Mouse (Mus musculus) midbrain, postnatal 0 days (tissue): ENCODE measurements around the gene A630001G21Rik. TPM values are rescaled to one million over a fixed set of nuclear protein-coding genes. Genes with fewer than 3 reads are reported as not detected.

Experiments
- ATAC-seq: fragments of 200-750 bp; cut with Nextera tagmentation; 2 replicates; pipeline ENCODE4 v1.8.0; 2017; ENCODE audit warnings: moderate number of reproducible peaks, mild to moderate bottlenecking, moderate TSS enrichment, moderate library complexity; ENCODE audit not compliant: low FRiP score
- DNase-seq: peaks from one replicate; pipeline ENCODE4 v3.0.0-alpha.2; 2015; ENCODE audit warnings: low spot score
- H3K27ac ChIP-seq: fragments of 300-500 bp; sonication (generic); 2 replicates; pipeline ENCODE4 v1.5.1; 2014; ENCODE audit warnings: low read depth, mild to moderate bottlenecking, low read length, mixed read lengths
- H3K27me3 ChIP-seq: fragments of 300-500 bp; sonication (generic); 2 replicates; pipeline ENCODE4 v1.6.1; 2014; ENCODE audit warnings: low read length, control low read depth, mixed read lengths; ENCODE audit not compliant: insufficient read depth
- H3K36me3 ChIP-seq: fragments of 300-500 bp; sonication (generic); 2 replicates; pipeline ENCODE4 v1.6.1; 2014; ENCODE audit warnings: low read length, control low read depth, mixed read lengths; ENCODE audit not compliant: insufficient read depth
- H3K4me1 ChIP-seq: fragments of 300-500 bp; sonication (generic); 2 replicates; pipeline ENCODE4 v1.6.1; 2014; ENCODE audit warnings: mild to moderate bottlenecking, control low read depth, antibody characterized with exemption, low read length, mixed read lengths; ENCODE audit not compliant: insufficient read depth
- H3K4me2 ChIP-seq: fragments of 300-500 bp; sonication (generic); 2 replicates; pipeline ENCODE4 v1.6.1; 2014; ENCODE audit warnings: low read depth, mild to moderate bottlenecking, low read length, mixed read lengths; ENCODE audit not compliant: poor library complexity, severe bottlenecking
- H3K4me3 ChIP-seq: fragments of 300-500 bp; sonication (generic); 2 replicates; pipeline ENCODE4 v1.5.1; 2014; ENCODE audit warnings: low read depth, mild to moderate bottlenecking, low read length, moderate library complexity
- H3K9ac ChIP-seq: fragments of 300-500 bp; sonication (generic); replicated peaks from 2 replicates; pipeline ENCODE4 v1.6.1; 2014; ENCODE audit warnings: mild to moderate bottlenecking, low read length, moderate library complexity, mixed read lengths; ENCODE audit not compliant: poor library complexity, severe bottlenecking
- H3K9me3 ChIP-seq: fragments of 300-500 bp; sonication (generic); 2 replicates; pipeline ENCODE4 v1.6.1; 2016; ENCODE audit warnings: low read length, control low read depth
- CTCF ChIP-seq: IDR thresholded peaks from 2 replicates; pipeline ENCODE4 v1.5.1; 2016; ENCODE audit warnings: antibody characterized with exemption, mild to moderate bottlenecking
- WGBS: fragments of 180-500 bp; shearing (Covaris S2); extraction: QIAGEN DNeasy Blood & Tissue Kit; methylation state at CpG from one replicate; pipeline ENCODE4 v1.1.7; 2014; 5-methylcytosine and 5-hydroxymethylcytosine counted together
- polyA plus RNA-seq: library from polyadenylated mRNA; unstranded; fragments of >200 nt; fragmentation: Nextera tagmentation; extraction: Ambion mirVana; gene quantifications from 2 replicates; pipeline ENCODE4 v1.2.1, GENCODE M21; 2015
- total RNA-seq: library from RNA; depleted of rRNA; stranded (reverse); fragments of >200 nt; gene quantifications from 2 replicates; pipeline ENCODE4 v1.2.3, GENCODE M21; 2014

A630001G21Rik gene
- total and polyA plus RNA-seq, 2 experiments from 2014 or later = 0.31 to 1.0 TPM

GRCm38 (mm10) chr1:85703245-85704186 lies 74.9 kb downstream of the A630001G21Rik start:
- WGBS = 31% methylated on average over 22 of the region's 22 CpGs
- TF ChIP-seq CTCF = no peak
- no peaks in the 10 kb centered on the region for H3K4me1 ChIP-seq

GRCm38 (mm10) chr1:85702531-85702930 lies 75.9 kb downstream of the A630001G21Rik start:
- H3K4me2 ChIP-seq = no peak overlapping the region
- no peaks in the 10 kb centered on the region for H3K36me3 ChIP-seq
- H3K27ac ChIP-seq = no peak overlapping the region
- DNase-seq (no peak), ATAC-seq (no peak)
- no peak for TF ChIP-seq CTCF
- H3K27me3 ChIP-seq = no peaks in the 10 kb centered on the region
- H3K9ac ChIP-seq = no peak overlapping the region
- WGBS = 71% methylated on average over 4 of the region's 4 CpGs
- H3K4me3 ChIP-seq = no peak overlapping the region
- H3K9me3 ChIP-seq = no peaks in the 10 kb centered on the region
- no peaks in the 10 kb centered on the region for H3K4me1 ChIP-seq

More at GRCm38 (mm10) chr1:85703245-85704186, 74.9 kb downstream of the A630001G21Rik start:
- peak; percentile 99 for ATAC-seq
- peak overlapping the region; percentile 28 for H3K4me3 ChIP-seq
- no peaks in the 10 kb centered on the region for H3K36me3 ChIP-seq
- peak overlapping the region; percentile 50 for H3K4me2 ChIP-seq
- no peak overlapping the region for H3K9ac ChIP-seq
- peak; percentile 87 for DNase-seq
- no peaks in the 10 kb centered on the region for H3K27me3 ChIP-seq
- H3K27ac ChIP-seq = peak overlapping the region; percentile 65
- no peaks in the 10 kb centered on the region for H3K9me3 ChIP-seq

GRCm38 (mm10) chr1:85697721-85698493 lies 80.5 kb downstream of the A630001G21Rik start:
- ATAC-seq (no peak), DNase-seq (no peak)
- Histone ChIP-seq H3K4me1 (no peaks in the 10 kb centered on the region), H3K27me3 (no peaks in the 10 kb centered on the region), H3K4me3 (no peak overlapping the region), H3K4me2 (no peak overlapping the region), H3K36me3 (no peaks in the 10 kb centered on the region), H3K9ac (no peak overlapping the region), H3K9me3 (no peaks in the 10 kb centered on the region), H3K27ac (no peak overlapping the region)
- WGBS = 81% methylated on average over 4 of the region's 4 CpGs
- no peak for TF ChIP-seq CTCF

- no peaks in the 10 kb centered on the region for H3K4me1 ChIP-seq
- H3K9me3 ChIP-seq = no peaks in the 10 kb centered on the region
- no peak for TF ChIP-seq CTCF
- H3K9ac ChIP-seq = no peak overlapping the region
- H3K4me3 ChIP-seq = no peak overlapping the region
- DNase-seq = no peak
- H3K4me2 ChIP-seq = no peak overlapping the region
- ATAC-seq = no peak
- no peak overlapping the region for H3K27ac ChIP-seq
- no peaks in the 10 kb centered on the region for H3K36me3 ChIP-seq
- WGBS = 87% methylated on average over 3 of the region's 3 CpGs
- H3K27me3 ChIP-seq = no peaks in the 10 kb centered on the region
Observed at GRCm38 (mm10) chr1:85695646-85696045, 82.8 kb downstream of the A630001G21Rik start.

- TF ChIP-seq CTCF = no peak
- no peaks in the 10 kb centered on the region for H3K36me3 ChIP-seq
- H3K27me3 ChIP-seq = no peaks in the 10 kb centered on the region
- H3K9me3 ChIP-seq = no peaks in the 10 kb centered on the region
- no peaks in the 10 kb centered on the region for H3K4me1 ChIP-seq
- 82% methylated on average over 3 of the region's 3 CpGs for WGBS
- H3K4me2 ChIP-seq = no peak overlapping the region
- DNase-seq (no peak), ATAC-seq (no peak)
- no peak overlapping the region for H3K27ac ChIP-seq
- no peak overlapping the region for H3K4me3 ChIP-seq
- H3K9ac ChIP-seq = no peak overlapping the region
Observed at GRCm38 (mm10) chr1:85693280-85693679, 85.2 kb downstream of the A630001G21Rik start.

GRCm38 (mm10) chr1:85692281-85692680 lies 86.2 kb downstream of the A630001G21Rik start:
- no peak for ATAC-seq
- Histone ChIP-seq H3K27me3 (no peaks in the 10 kb centered on the region), H3K4me1 (no peaks in the 10 kb centered on the region), H3K9me3 (no peaks in the 10 kb centered on the region), H3K4me2 (no peak overlapping the region), H3K9ac (no peak overlapping the region), H3K27ac (no peak overlapping the region), H3K4me3 (no peak overlapping the region), H3K36me3 (no peaks in the 10 kb centered on the region)
- 87% methylated on average over 1 of the region's 1 CpGs for WGBS
- no peak for TF ChIP-seq CTCF
- DNase-seq = no peak
